Mouse (Mus musculus): Measurements from ENCODE around the gene Nckap1. TPM values are rescaled to one million over a fixed set of nuclear protein-coding genes. Genes with fewer than 3 reads are reported as not detected.

The Nckap1 gene
- total RNA-seq (2021): 100 to 1,000 TPM; 405 to 410 TPM

DNA sequence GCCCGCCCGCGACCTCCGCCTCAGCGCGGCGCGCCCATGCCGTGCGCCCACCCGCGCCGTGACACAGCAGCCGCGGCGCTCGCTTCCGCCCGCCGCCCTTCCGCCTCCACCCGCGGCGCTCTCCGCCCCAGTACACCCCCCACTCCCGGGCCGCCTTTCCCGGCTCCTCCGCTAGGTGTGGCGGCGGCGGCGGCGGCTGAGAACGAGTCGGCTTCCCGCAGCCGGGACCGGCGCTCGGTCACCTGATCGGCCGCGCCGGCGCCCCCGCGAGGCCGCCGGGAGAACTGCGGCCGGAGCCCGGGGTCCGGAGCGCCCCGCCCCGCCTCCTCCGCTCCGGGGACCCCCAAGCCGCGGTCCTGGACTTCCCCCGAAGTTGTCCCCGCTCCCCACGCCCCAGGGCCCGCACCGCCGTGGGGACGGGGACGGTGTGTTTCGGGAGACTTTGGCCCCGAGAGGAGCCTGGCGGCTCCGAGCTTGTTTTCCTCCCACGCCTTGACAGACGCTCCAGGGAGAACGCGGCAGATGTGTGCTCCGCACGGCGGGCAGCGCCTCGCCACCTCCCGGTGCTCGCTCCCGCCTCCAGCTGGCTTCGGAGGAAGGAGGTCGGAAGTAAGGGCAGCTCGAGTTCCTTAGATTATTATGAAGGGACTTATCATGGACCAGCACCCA is at the start of gene Nckap1:
TSS of gene Nckap1 (minus strand) at position 338 of the 669 bp plus-strand sequence.
- DNase-seq (ENCODE audit: low spot score in 2 of 2): peak; percentile 88 to 92
- intact Hi-C loops (cut with DNase I): loop anchor here (1.0 to 5.0 kb wide), 2 partner anchors 36 to 56 kb away; partner anchors contain the start of genes Dusp19 and Nup35

DNA sequence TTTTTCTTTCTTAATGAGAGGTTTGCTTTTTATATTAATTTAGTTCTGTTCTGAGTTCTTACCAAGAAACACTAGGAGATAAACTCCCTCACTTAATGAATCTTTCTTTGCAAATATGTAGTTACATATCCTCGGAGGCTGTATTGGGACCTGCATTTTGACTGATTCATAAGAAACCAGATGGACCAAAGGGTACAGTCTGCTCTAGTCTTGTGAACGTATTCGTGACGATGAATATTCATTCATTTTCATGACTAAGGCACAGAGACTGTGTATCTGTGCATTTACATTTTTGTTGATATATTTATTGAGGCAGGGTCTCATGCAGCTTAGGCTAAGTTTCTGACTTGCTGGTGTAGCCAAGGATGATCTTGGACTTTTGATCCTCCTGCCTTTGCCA is 43.3 kb upstream of the Nckap1 start:
- no peak for DNase-seq (ENCODE audit: low spot score in 2 of 2)
- intact Hi-C loops (cut with DNase I): no loop called here

DNA sequence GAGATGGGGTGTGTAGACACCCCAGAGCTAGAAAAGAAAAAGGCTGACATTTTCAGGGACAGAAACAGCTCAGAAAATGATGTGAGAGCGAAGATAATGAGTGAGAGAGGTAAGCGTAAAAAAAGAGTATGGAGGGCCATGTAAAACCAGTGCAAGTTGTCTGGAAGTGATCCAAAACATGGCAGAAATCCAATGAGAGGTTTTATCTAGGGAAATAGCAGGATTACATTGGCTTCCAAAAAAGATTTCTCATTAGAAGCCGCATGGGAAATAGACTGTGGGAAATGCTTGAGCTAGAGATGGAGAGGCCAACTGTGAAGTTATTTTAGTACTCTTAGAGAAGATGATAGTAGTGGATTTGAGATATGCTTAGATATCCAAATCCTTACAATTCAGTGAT is 40.7 kb upstream of the Nckap1 start:
- no peak for DNase-seq (ENCODE audit: low spot score in 2 of 2)
- intact Hi-C loops (cut with DNase I): no loop called here

GRCm38 (mm10) chr2:80618991-80619390 is 37.8 kb upstream of the Nckap1 start:
- intact Hi-C loops (cut with DNase I): no loop called here
- no peak for DNase-seq (ENCODE audit: low spot score in 2 of 2)

DNA sequence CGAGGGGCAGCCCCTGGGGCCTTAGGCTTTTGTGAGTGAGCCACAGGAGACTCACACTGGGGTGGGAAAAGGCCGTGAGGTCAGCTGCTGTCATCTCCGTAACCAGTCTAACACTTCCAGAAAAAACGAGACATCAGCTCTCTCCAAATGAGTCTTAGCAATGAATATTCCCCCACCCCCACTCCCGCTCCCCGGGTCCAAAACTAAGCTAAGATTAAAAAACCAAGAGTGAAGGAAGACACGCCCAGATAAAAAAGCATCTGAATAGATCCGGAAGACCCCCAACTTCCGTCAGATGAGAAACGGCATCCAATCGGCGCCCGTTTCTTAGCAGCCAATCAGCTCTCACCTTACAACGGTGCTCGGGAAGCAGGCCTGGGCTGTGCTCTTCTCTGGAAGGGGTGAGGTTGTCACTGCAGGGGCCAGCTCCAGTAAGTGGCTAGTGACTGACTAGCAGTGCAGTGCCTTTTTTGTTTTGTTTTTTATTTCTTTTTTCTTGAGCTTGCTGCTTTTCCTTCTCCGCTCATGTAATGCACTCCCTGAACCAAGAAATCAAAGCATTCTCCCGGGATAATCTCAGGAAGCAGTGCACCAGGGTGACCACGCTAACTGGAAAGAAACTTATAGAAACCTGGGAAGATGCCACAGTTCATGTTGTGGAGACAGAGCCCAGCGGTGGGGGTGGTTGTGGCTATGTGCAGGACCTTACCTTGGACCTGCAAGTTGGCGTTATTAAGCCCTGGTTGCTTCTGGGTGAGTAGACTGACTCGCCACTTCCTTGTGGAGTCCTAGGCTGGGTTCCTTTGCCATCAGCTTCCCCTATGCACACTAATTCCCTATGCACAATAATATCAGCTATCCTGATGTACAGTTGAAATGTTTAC is 35.9 kb upstream of the Nckap1 start, which contains the start of the genes Dusp19 and Nup35:
TSS of gene Dusp19 (plus strand) at position 192 of the 884 bp plus-strand sequence.
TSS of gene Nup35 (plus strand) at position 383 of the 884 bp plus-strand sequence.
- intact Hi-C loops (cut with DNase I): loop anchor here (1.0 kb wide), 1 partner anchor 36 kb away; the partner anchor contains the start of gene Nckap1
- DNase-seq (ENCODE audit: low spot score in 2 of 2): peak; percentile 94 to 96

- intact Hi-C loops (cut with DNase I): no loop called here
- no peak for DNase-seq (ENCODE audit: low spot score in 2 of 2)
These were observed 31.6 kb upstream of the Nckap1 start for GRCm38 (mm10) chr2:80612796-80613195.

GRCm38 (mm10) chr2:80612286-80612685 is 31.1 kb upstream of the Nckap1 start:
- no peak for DNase-seq (ENCODE audit: low spot score in 2 of 2)
- intact Hi-C loops (cut with DNase I): no loop called here

GRCm38 (mm10) chr2:80603771-80604426 is 22.7 kb upstream of the Nckap1 start:
- intact Hi-C loops (cut with DNase I): no loop called here
- no peak for DNase-seq (ENCODE audit: low spot score in 2 of 2)

GRCm38 (mm10) chr2:80602756-80603155 is 21.6 kb upstream of the Nckap1 start:
- intact Hi-C loops (cut with DNase I): no loop called here
- DNase-seq (ENCODE audit: low spot score in 2 of 2): no peak

DNA sequence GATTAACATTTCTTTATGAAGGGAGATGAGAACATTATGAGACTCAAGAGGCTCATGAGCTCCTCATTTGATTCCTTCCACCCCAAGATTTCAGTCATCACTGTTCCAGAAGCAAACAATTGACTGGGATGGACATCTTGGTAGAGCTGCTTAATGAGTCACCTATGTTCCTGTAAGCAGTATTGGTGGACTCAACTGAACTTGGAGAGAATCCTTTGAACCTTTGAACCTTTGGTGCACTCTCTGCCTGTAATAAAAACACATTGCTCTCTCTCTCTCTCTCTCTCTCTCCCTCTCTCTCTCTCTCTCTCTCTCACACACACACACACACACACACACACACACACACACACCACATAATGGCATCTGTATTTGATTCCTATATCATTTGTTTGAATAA is 19.4 kb upstream of the Nckap1 start:
- DNase-seq (ENCODE audit: low spot score in 2 of 2): no peak
- intact Hi-C loops (cut with DNase I): no loop called here

DNA sequence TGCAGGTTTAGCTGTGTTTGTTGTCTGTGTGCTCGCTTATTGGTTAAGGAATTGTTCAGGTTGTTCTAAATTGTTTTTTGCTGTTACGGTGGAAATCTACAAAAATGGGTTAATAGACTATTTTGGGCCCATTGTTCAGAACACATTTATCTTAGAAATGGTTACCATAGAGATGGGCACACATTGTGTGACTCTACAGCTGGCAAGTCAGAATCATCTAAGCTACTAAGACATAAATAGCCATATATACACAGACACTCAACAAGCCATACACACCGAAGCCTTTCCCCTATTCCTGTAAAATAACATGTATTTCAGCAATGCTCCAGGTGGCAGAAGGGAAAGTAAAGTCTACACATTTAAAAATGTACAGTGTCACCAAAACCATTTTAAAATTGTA is 18.7 kb upstream of the Nckap1 start:
- intact Hi-C loops (cut with DNase I): no loop called here
- no peak for DNase-seq (ENCODE audit: low spot score in 2 of 2)

- intact Hi-C loops (cut with DNase I): no loop called here
- peak; percentile 23 to 34 for DNase-seq (ENCODE audit: low spot score in 2 of 2)
These were observed 15.8 kb upstream of the Nckap1 start for GRCm38 (mm10) chr2:80596960-80597359.

DNA sequence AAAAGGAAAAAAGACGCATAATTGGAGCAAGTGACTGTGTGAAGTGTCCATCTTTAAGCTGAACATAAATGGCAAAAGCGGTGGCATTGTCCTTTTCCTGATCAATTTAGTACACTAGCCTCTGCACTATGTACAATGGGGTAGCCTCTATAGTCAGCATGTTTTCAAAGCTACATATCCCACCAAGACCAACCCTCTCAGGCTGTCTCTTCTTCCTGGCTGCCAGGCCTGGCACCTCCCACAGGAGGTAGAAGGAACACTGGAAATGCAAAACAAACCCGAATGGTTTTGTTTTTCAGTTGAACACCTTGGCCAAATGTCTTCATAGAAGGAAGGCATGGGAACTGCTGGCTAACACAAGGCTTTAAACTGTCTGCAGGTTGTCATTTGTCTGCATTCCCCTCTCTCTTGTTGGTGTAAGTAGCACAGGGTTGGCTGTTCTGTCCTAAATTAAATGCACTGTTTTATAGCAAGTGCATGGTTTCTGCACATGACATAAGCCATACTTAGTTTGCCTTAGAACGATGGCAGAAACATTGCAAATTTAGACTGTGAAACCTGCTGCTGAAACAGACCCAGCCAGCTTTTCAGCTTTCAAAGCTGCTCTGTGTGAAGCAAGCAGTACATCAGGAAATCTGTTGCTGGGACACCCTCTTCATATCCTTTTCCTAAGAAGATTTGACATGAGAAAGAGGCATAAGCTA is 13.2 kb upstream of the Nckap1 start:
- peak; percentile 37 to 46 for DNase-seq (ENCODE audit: low spot score in 2 of 2)
- intact Hi-C loops (cut with DNase I): no loop called here

DNA sequence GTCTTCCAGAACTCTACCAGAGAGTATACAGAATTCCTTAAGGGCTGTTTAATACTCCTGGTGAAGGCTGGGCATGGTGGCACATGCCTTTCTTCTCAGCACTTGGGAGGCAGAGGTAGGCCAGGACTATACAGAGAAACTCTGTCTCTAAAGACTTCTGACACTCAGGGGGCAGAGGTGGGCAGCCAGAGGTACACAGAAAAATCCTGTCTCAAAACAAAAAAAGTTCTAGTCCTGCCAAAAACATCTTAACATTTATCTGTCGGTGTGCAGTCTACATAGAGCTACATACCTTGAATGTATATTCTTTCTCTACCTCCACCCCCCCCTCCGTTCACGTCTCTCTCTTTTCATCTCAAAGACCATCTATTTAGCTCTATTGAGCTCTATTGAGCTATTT is 1.2 kb upstream of the Nckap1 start:
- intact Hi-C loops (cut with DNase I): loop anchor here (5.0 kb wide), 1 partner anchor 55 kb away; no protein-coding TSS in a partner anchor
- no peak for DNase-seq (ENCODE audit: low spot score in 2 of 2)

GRCm38 (mm10) chr2:80580311-80580961 is 744 bp downstream of the Nckap1 start:
- DNase-seq (ENCODE audit: low spot score in 2 of 2): peak in 1 of 2 experiments; percentile 52
- intact Hi-C loops (cut with DNase I): loop anchor here (5.0 kb wide), 1 partner anchor 57 kb away; no protein-coding TSS in a partner anchor

GRCm38 (mm10) chr2:80579253-80579891 is 1.8 kb downstream of the Nckap1 start:
- intact Hi-C loops (cut with DNase I): no loop called here

DNA sequence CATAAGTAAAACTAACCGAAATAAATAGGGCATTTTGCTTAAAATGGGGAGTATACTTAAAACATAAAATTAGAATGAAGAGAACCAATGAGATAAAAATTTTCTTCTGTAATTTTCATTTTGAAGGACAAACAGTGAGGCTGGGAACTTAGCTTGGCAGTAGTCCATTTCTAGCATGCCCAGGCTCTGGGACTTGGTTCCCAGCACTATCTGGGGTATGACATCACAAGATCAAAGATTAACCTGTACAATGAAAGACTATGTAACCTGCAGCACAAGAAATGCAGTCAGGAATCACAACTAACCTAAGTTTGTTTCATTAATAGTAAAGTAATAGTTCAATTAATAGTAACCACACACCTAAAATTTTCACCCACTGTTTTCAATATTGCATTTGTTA is 3.9 kb downstream of the Nckap1 start:
- DNase-seq (ENCODE audit: low spot score in 2 of 2): no peak
- intact Hi-C loops (cut with DNase I): no loop called here

More at GRCm38 (mm10) chr2:80579253-80579891, 1.8 kb downstream of the Nckap1 start:
- DNase-seq (ENCODE audit: low spot score in 2 of 2): no peak

DNA sequence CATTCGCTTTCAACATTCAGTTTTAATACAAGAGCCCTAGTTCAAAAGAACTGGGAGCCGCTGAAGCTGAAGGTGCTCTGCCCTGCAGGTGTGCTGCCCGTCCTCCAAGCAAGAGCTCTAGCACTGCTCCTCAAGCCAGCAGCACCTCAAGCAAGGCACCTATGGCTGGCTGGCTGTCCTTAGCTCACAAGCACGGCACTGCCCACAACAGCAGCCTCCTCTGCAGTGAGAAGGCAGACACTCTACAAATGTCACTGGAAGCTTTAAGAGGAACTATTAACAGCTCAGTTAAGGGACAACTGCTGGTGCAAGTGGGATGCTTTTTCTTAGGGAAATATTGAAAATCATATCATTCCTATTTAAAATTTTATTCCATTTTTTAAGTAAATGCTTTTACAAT is 10.5 kb downstream of the Nckap1 start:
- no peak for DNase-seq (ENCODE audit: low spot score in 2 of 2)
- intact Hi-C loops (cut with DNase I): no loop called here
